Mouse (Mus musculus): ENCODE measurements around the gene Gm7271.

The Gm7271 gene

GRCm38 (mm10) chr5:76483811-76484210, at the start of gene Gm7271:
Gene Gm7271, plus strand, starts transcription at chr5:76484040.
- in situ Hi-C loops (cut with MboI; ENCODE audit: unreplicated experiment in 2 of 2): no loop called here

- in situ Hi-C loops (cut with MboI; ENCODE audit: unreplicated experiment in 2 of 2): no loop called here
These were observed 46.7 kb upstream of the Gm7271 start for GRCm38 (mm10) chr5:76437100-76437499.

- in situ Hi-C loops (cut with MboI; ENCODE audit: unreplicated experiment in 2 of 2): no loop called here
These were observed 46.1 kb upstream of the Gm7271 start for GRCm38 (mm10) chr5:76437696-76438095.

- in situ Hi-C loops (cut with MboI; ENCODE audit: unreplicated experiment in 2 of 2): no loop called here
These were observed 42.4 kb upstream of the Gm7271 start for GRCm38 (mm10) chr5:76441431-76441830.

- in situ Hi-C loops (cut with MboI; ENCODE audit: unreplicated experiment in 2 of 2): no loop called here
These were observed 8.9 kb upstream of the Gm7271 start for GRCm38 (mm10) chr5:76474931-76475330.

GRCm38 (mm10) chr5:76476873-76477272, 7.0 kb upstream of the Gm7271 start:
- in situ Hi-C loops (cut with MboI; ENCODE audit: unreplicated experiment in 2 of 2): no loop called here

- in situ Hi-C loops (cut with MboI; ENCODE audit: unreplicated experiment in 2 of 2): no loop called here
These were observed 6.1 kb upstream of the Gm7271 start for GRCm38 (mm10) chr5:76477764-76478163.

GRCm38 (mm10) chr5:76495126-76495525, 11.3 kb downstream of the Gm7271 start:
- in situ Hi-C loops (cut with MboI; ENCODE audit: unreplicated experiment in 2 of 2): no loop called here

GRCm38 (mm10) chr5:76522446-76522845, 38.6 kb downstream of the Gm7271 start:
- in situ Hi-C loops (cut with MboI; ENCODE audit: unreplicated experiment in 2 of 2): loop anchor here in 1 of 2 experiments (10.0 kb wide), 1 partner anchor 388 kb away; no protein-coding TSS in a partner anchor

GRCm38 (mm10) chr5:76524623-76525022, 40.8 kb downstream of the Gm7271 start:
- in situ Hi-C loops (cut with MboI; ENCODE audit: unreplicated experiment in 2 of 2): loop anchor here in 1 of 2 experiments (10.0 kb wide), 1 partner anchor 390 kb away; no protein-coding TSS in a partner anchor

GRCm38 (mm10) chr5:76525066-76525465, 41.2 kb downstream of the Gm7271 start:
- in situ Hi-C loops (cut with MboI; ENCODE audit: unreplicated experiment in 2 of 2): loop anchor here in 1 of 2 experiments (10.0 kb wide), 1 partner anchor 390 kb away; no protein-coding TSS in a partner anchor

GRCm38 (mm10) chr5:76525829-76526228, 42.0 kb downstream of the Gm7271 start:
- in situ Hi-C loops (cut with MboI; ENCODE audit: unreplicated experiment in 2 of 2): loop anchor here in 1 of 2 experiments (10.0 kb wide), 1 partner anchor 391 kb away; no protein-coding TSS in a partner anchor

- in situ Hi-C loops (cut with MboI; ENCODE audit: unreplicated experiment in 2 of 2): loop anchor here in 1 of 2 experiments (10.0 kb wide), 1 partner anchor 394 kb away; no protein-coding TSS in a partner anchor
These were observed 45.3 kb downstream of the Gm7271 start, which contains the start of gene Exoc1 for GRCm38 (mm10) chr5:76529040-76529703. Gene Exoc1, plus strand, starts transcription at chr5:76529311.

GRCm38 (mm10) chr5:76529704-76530066, 45.8 kb downstream of the Gm7271 start:
- in situ Hi-C loops (cut with MboI; ENCODE audit: unreplicated experiment in 2 of 2): loop anchor here (10.0 kb wide), 1 partner anchor 395 kb away; no protein-coding TSS in a partner anchor

- in situ Hi-C loops (cut with MboI; ENCODE audit: unreplicated experiment in 2 of 2): loop anchor here in 1 of 2 experiments (10.0 kb wide), 1 partner anchor 398 kb away; no protein-coding TSS in a partner anchor
These were observed 49.3 kb downstream of the Gm7271 start for GRCm38 (mm10) chr5:76533186-76533585.

- in situ Hi-C loops (cut with MboI; ENCODE audit: unreplicated experiment in 2 of 2): loop anchor here in 1 of 2 experiments (10.0 kb wide), 1 partner anchor 401 kb away; no protein-coding TSS in a partner anchor
These were observed 52.4 kb downstream of the Gm7271 start for GRCm38 (mm10) chr5:76536231-76536630.

GRCm38 (mm10) chr5:76537578-76537977, 53.7 kb downstream of the Gm7271 start:
- in situ Hi-C loops (cut with MboI; ENCODE audit: unreplicated experiment in 2 of 2): loop anchor here in 1 of 2 experiments (10.0 kb wide), 1 partner anchor 403 kb away; no protein-coding TSS in a partner anchor

- in situ Hi-C loops (cut with MboI; ENCODE audit: unreplicated experiment in 2 of 2): loop anchor here in 1 of 2 experiments (10.0 kb wide), 1 partner anchor 675 kb away; no protein-coding TSS in a partner anchor
These were observed 56.3 kb downstream of the Gm7271 start for GRCm38 (mm10) chr5:76540181-76540580.

- in situ Hi-C loops (cut with MboI; ENCODE audit: unreplicated experiment in 2 of 2): loop anchor here in 1 of 2 experiments (10.0 kb wide), 1 partner anchor 676 kb away; no protein-coding TSS in a partner anchor
These were observed 57.0 kb downstream of the Gm7271 start for GRCm38 (mm10) chr5:76540842-76541241.

GRCm38 (mm10) chr5:76543200-76543599, 59.4 kb downstream of the Gm7271 start:
- in situ Hi-C loops (cut with MboI; ENCODE audit: unreplicated experiment in 2 of 2): loop anchor here in 1 of 2 experiments (10.0 kb wide), 1 partner anchor 678 kb away; no protein-coding TSS in a partner anchor

- in situ Hi-C loops (cut with MboI; ENCODE audit: unreplicated experiment in 2 of 2): loop anchor here in 1 of 2 experiments (25.0 kb wide), 1 partner anchor 688 kb away; no protein-coding TSS in a partner anchor
These were observed 66.6 kb downstream of the Gm7271 start for GRCm38 (mm10) chr5:76550426-76550825.
